Mouse (Mus musculus) cerebellum, postnatal 10 days (tissue): ENCODE data around the gene Epha4.

Experiments
- DNase-seq, 2 experiments: peaks; one replicate each; pipeline ENCODE4 v3.0.0; 2021; ENCODE audit warnings: mixed read lengths in 2 of 2

Gene Epha4

GRCm38 (mm10) chr1:77441401-77441800 lies 73.5 kb downstream of the Epha4 start:
- no peak for DNase-seq

DNA sequence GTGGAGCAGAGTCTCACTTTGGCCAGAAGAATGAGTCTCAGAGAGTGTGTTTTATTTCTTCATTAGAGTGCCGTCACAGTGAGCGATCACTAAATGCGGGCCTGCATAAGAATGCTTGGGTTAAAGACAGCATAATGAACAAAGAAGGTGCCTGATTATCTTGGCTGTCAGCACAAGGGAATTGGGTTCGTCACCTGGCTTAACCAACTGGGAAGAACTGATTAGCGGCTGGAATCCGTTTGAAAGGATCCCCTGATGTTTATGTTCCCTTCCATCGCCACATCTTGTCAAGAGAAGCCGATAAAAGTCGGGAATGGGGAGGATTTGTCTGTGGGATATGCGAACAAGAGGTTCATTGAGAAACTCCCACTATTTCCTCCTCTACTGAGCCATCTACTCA lies 74.4 kb downstream of the Epha4 start:
- DNase-seq: no peak

DNA sequence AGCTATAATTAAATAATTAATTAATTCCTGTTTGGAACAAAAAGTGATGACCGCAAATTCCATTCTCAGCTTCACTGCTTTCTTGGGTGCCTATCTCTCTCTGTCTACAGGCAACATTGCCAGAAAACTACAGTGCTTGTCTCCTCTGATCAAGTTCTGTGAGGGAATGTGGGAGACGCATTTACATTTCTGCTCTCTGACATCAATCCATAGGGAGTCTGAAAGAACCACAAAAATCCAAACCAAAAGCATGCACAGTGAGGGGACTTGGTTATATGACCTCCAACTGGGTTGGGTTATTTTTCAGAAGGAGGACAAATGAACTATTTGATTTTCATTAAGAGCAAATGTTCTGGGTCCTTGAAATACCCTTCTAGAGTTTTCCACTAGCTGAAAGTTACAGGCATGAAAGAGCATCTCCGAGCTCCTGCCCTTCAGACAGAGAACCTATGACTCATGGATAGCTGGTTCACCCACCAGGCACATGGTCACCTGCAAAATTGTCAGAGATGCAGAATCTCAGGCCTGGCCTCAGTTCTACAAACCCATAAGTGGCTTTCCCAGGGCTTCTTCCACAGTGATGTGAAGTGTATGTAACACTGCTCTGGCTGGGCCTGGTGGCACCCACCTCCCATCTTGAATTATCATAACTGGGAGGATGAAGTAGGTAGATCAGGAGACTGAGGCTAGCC lies 75.4 kb downstream of the Epha4 start:
- no peak for DNase-seq

- no peak for DNase-seq
These were observed 76.2 kb downstream of the Epha4 start for GRCm38 (mm10) chr1:77438639-77439038.

- DNase-seq: no peak
These were observed 76.8 kb downstream of the Epha4 start for GRCm38 (mm10) chr1:77437881-77438610.

DNA sequence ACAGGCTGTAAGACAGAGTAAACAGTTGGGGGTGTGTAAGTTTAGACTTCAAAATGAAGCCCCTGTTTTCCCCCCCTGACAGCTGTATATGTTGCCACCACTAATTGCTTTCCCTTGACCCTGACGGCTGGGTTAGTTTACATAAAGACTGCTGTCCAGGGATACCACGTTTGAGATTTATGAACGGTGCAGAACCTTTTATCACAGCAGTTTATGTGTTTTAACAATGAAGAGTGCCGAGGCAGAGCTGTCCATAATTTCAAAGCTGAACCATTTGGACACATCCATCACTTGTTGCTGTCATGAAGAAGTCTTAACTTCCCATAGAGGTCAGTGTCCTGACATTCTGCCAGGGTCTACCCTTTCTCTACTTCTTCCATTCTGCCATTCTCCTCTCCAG lies 79.8 kb downstream of the Epha4 start:
- no peak for DNase-seq

GRCm38 (mm10) chr1:77433148-77433547 lies 81.7 kb downstream of the Epha4 start:
- DNase-seq: no peak

- no peak for DNase-seq
These were observed 82.4 kb downstream of the Epha4 start for GRCm38 (mm10) chr1:77432489-77432888.

GRCm38 (mm10) chr1:77429174-77429573 lies 85.7 kb downstream of the Epha4 start:
- DNase-seq: peak in 1 of 2 experiments; percentile 31

GRCm38 (mm10) chr1:77426956-77427355 lies 87.9 kb downstream of the Epha4 start:
- no peak for DNase-seq

GRCm38 (mm10) chr1:77425171-77425570 lies 89.7 kb downstream of the Epha4 start:
- DNase-seq: no peak

- DNase-seq: no peak
These were observed 93.8 kb downstream of the Epha4 start for GRCm38 (mm10) chr1:77421081-77421480.

- no peak for DNase-seq
These were observed 94.5 kb downstream of the Epha4 start for GRCm38 (mm10) chr1:77420348-77420747.

DNA sequence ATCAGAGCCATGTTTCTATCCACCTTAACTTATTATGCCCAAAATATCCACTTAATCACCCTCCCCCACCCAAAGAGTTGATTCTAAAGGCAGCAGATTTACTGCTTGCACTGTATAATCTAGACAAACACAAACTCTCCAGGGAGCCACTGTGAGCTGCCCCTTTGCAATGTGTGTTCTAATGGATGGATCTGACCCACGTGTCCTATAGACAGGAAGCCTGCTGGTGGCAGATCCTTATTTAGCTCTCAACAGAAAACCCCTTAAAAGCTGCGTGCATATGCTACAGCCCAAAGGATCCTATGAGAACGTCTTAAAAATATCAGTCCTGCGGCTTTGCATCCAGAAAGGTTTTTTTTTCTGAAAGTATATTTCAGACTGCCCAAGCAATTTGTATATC lies 98.0 kb downstream of the Epha4 start:
- no peak for DNase-seq

GRCm38 (mm10) chr1:77412871-77413669 lies 101.8 kb downstream of the Epha4 start:
- no peak for DNase-seq

DNA sequence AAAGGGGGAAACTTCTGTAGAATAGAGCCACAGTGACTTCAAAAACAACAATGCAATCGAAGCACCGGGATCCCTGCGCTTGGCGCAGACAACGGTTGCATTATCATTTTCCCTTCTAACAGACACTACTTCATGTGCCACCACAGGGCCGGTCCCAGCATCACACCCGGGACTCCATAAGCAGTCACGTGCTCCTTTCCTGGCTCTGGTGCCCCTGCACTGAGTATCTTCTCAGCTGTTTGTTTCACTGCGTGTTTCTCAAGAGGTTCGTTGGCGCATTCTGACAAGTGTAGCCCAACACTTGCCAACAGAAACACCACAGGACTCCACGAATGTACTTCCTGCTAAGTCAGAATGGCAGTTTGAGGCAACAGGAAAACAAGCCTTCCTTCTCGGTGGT lies 102.6 kb downstream of the Epha4 start:
- peak; percentile 38 to 57 for DNase-seq

- no peak for DNase-seq
These were observed 103.7 kb downstream of the Epha4 start for GRCm38 (mm10) chr1:77411222-77411621.

- DNase-seq: peak in 1 of 2 experiments; percentile 21
These were observed 104.2 kb downstream of the Epha4 start for GRCm38 (mm10) chr1:77410716-77411115.

GRCm38 (mm10) chr1:77410153-77410552 lies 104.7 kb downstream of the Epha4 start:
- DNase-seq: peak; percentile 29 to 53

- DNase-seq: no peak
These were observed 105.4 kb downstream of the Epha4 start for GRCm38 (mm10) chr1:77409509-77409908.

- DNase-seq: no peak
These were observed 107.5 kb downstream of the Epha4 start for GRCm38 (mm10) chr1:77407417-77407816.

GRCm38 (mm10) chr1:77406631-77407030 lies 108.3 kb downstream of the Epha4 start:
- no peak for DNase-seq

- DNase-seq: no peak
These were observed 110.4 kb downstream of the Epha4 start for GRCm38 (mm10) chr1:77404537-77404936.

DNA sequence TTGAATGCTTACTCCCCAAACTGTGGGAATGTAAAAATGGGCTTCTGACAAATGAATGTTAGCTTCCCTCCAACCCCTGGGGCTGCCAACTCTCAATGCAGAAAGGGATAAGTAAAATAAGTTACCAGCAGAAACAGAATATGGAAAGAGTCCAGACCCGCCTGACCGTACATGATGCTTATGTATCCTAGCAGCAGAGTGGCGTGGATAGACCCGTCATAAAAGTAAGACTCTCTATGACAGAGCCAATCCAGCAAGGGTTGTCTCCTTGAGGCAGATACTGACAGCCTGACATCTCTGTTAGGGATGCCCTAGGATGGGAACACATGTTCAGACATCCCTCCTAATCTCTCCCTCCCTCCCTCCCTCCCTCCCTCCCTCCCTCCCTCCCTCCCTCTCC lies 111.9 kb downstream of the Epha4 start:
- no peak for DNase-seq
